Mouse (Mus musculus): Measurements from ENCODE around the gene Six6. TPM values are rescaled to one million over a fixed set of nuclear protein-coding genes. Genes with fewer than 3 reads are reported as not detected.

The Six6 gene
- total RNA-seq, 1 experiment from 2014 or later: not detected

- ATAC-seq (replicated peaks in 1 of 2; ENCODE audit: insufficient read depth in 1 of 2, low FRiP score in 2 of 2, low TSS enrichment in 1 of 2, low read depth in 1 of 2, poor library complexity in 2 of 2, severe bottlenecking in 2 of 2): no peak
Measured at GRCm38 (mm10) chr12:72947335-72947734, 7.6 kb downstream of the Six6 start.

GRCm38 (mm10) chr12:72953089-72953488 lies 13.4 kb downstream of the Six6 start:
- no peak for ATAC-seq (replicated peaks in 1 of 2; ENCODE audit: insufficient read depth in 1 of 2, low FRiP score in 2 of 2, low TSS enrichment in 1 of 2, low read depth in 1 of 2, poor library complexity in 2 of 2, severe bottlenecking in 2 of 2)

- ATAC-seq (replicated peaks in 1 of 2; ENCODE audit: insufficient read depth in 1 of 2, low FRiP score in 2 of 2, low TSS enrichment in 1 of 2, low read depth in 1 of 2, poor library complexity in 2 of 2, severe bottlenecking in 2 of 2): no peak
Measured at GRCm38 (mm10) chr12:72953858-72954257, 14.2 kb downstream of the Six6 start.

GRCm38 (mm10) chr12:72954906-72955305 lies 15.2 kb downstream of the Six6 start:
- no peak for ATAC-seq (replicated peaks in 1 of 2; ENCODE audit: insufficient read depth in 1 of 2, low FRiP score in 2 of 2, low TSS enrichment in 1 of 2, low read depth in 1 of 2, poor library complexity in 2 of 2, severe bottlenecking in 2 of 2)

- no peak for ATAC-seq (replicated peaks in 1 of 2; ENCODE audit: insufficient read depth in 1 of 2, low FRiP score in 2 of 2, low TSS enrichment in 1 of 2, low read depth in 1 of 2, poor library complexity in 2 of 2, severe bottlenecking in 2 of 2)
Measured at GRCm38 (mm10) chr12:72957829-72958424, 18.2 kb downstream of the Six6 start.

GRCm38 (mm10) chr12:72958446-72958845 lies 18.8 kb downstream of the Six6 start:
- no peak for ATAC-seq (replicated peaks in 1 of 2; ENCODE audit: insufficient read depth in 1 of 2, low FRiP score in 2 of 2, low TSS enrichment in 1 of 2, low read depth in 1 of 2, poor library complexity in 2 of 2, severe bottlenecking in 2 of 2)

GRCm38 (mm10) chr12:72962761-72963160 lies 23.1 kb downstream of the Six6 start:
- ATAC-seq (replicated peaks in 1 of 2; ENCODE audit: insufficient read depth in 1 of 2, low FRiP score in 2 of 2, low TSS enrichment in 1 of 2, low read depth in 1 of 2, poor library complexity in 2 of 2, severe bottlenecking in 2 of 2): no peak

GRCm38 (mm10) chr12:72967541-72967940 lies 27.8 kb downstream of the Six6 start:
- no peak for ATAC-seq (replicated peaks in 1 of 2; ENCODE audit: insufficient read depth in 1 of 2, low FRiP score in 2 of 2, low TSS enrichment in 1 of 2, low read depth in 1 of 2, poor library complexity in 2 of 2, severe bottlenecking in 2 of 2)

- no peak for ATAC-seq (replicated peaks in 1 of 2; ENCODE audit: insufficient read depth in 1 of 2, low FRiP score in 2 of 2, low TSS enrichment in 1 of 2, low read depth in 1 of 2, poor library complexity in 2 of 2, severe bottlenecking in 2 of 2)
Measured at GRCm38 (mm10) chr12:72970620-72971019, 30.9 kb downstream of the Six6 start.

- peak; percentile 43 to 46; a peak in 2 of 4 replicates for ATAC-seq (replicated peaks in 1 of 2; ENCODE audit: insufficient read depth in 1 of 2, low FRiP score in 2 of 2, low TSS enrichment in 1 of 2, low read depth in 1 of 2, poor library complexity in 2 of 2, severe bottlenecking in 2 of 2)
Measured at GRCm38 (mm10) chr12:72973161-72973560, 33.5 kb downstream of the Six6 start.

- no peak for ATAC-seq (replicated peaks in 1 of 2; ENCODE audit: insufficient read depth in 1 of 2, low FRiP score in 2 of 2, low TSS enrichment in 1 of 2, low read depth in 1 of 2, poor library complexity in 2 of 2, severe bottlenecking in 2 of 2)
Measured at GRCm38 (mm10) chr12:72976172-72976571, 36.5 kb downstream of the Six6 start.

GRCm38 (mm10) chr12:72976718-72977117 lies 37.0 kb downstream of the Six6 start:
- peak; percentile 86 to 91 for ATAC-seq (replicated peaks in 1 of 2; ENCODE audit: insufficient read depth in 1 of 2, low FRiP score in 2 of 2, low TSS enrichment in 1 of 2, low read depth in 1 of 2, poor library complexity in 2 of 2, severe bottlenecking in 2 of 2)

- ATAC-seq (replicated peaks in 1 of 2; ENCODE audit: insufficient read depth in 1 of 2, low FRiP score in 2 of 2, low TSS enrichment in 1 of 2, low read depth in 1 of 2, poor library complexity in 2 of 2, severe bottlenecking in 2 of 2): no peak
Measured at GRCm38 (mm10) chr12:72977851-72978250, 38.2 kb downstream of the Six6 start.

GRCm38 (mm10) chr12:72979236-72979635 lies 39.5 kb downstream of the Six6 start:
- no peak for ATAC-seq (replicated peaks in 1 of 2; ENCODE audit: insufficient read depth in 1 of 2, low FRiP score in 2 of 2, low TSS enrichment in 1 of 2, low read depth in 1 of 2, poor library complexity in 2 of 2, severe bottlenecking in 2 of 2)

GRCm38 (mm10) chr12:72982616-72983015 lies 42.9 kb downstream of the Six6 start:
- ATAC-seq (replicated peaks in 1 of 2; ENCODE audit: insufficient read depth in 1 of 2, low FRiP score in 2 of 2, low TSS enrichment in 1 of 2, low read depth in 1 of 2, poor library complexity in 2 of 2, severe bottlenecking in 2 of 2): no peak

- no peak for ATAC-seq (replicated peaks in 1 of 2; ENCODE audit: insufficient read depth in 1 of 2, low FRiP score in 2 of 2, low TSS enrichment in 1 of 2, low read depth in 1 of 2, poor library complexity in 2 of 2, severe bottlenecking in 2 of 2)
Measured at GRCm38 (mm10) chr12:72983071-72983857, 43.6 kb downstream of the Six6 start.

All from hematopoietic stem cell, adult 5-6 weeks (primary cell).